Mouse (Mus musculus): ENCODE results near the gene Ccdc18.

- TF ChIP-seq POLR2A (IDR thresholded peaks at IDR 0.05; ENCODE audit: low read depth, low read length) (no peak), CTCF (IDR thresholded peaks at IDR 0.05; ENCODE audit: borderline replicate concordance, insufficient read depth, low read length) (no peak)
Measured at GRCm38 (mm10) chr5:108097676-108098075, 35.0 kb upstream of the Ccdc18 start.
